Mouse (Mus musculus) small intestine, adult 2 months (tissue): ENCODE measurements around the gene Dnaaf2.

ENCODE experiments used
- CTCF ChIP-seq: fragments of 200-500 bp; IDR thresholded peaks from 2 replicates; pipeline ENCODE4 v1.5.1; 2012; ENCODE audit warnings: low read depth, mild to moderate bottlenecking, control low read depth, inconsistent platforms, low read length, moderate library complexity, mixed read lengths; ENCODE audit not compliant: insufficient replicate concordance, insufficient read length; ENCODE audit errors: extremely low read depth
- POLR2A ChIP-seq: fragments of 200-500 bp; IDR thresholded peaks from 2 replicates; pipeline ENCODE4 v1.6.1; 2012; ENCODE audit warnings: low read depth, mild to moderate bottlenecking, control low read depth, inconsistent platforms, low read length, moderate library complexity

DNA sequence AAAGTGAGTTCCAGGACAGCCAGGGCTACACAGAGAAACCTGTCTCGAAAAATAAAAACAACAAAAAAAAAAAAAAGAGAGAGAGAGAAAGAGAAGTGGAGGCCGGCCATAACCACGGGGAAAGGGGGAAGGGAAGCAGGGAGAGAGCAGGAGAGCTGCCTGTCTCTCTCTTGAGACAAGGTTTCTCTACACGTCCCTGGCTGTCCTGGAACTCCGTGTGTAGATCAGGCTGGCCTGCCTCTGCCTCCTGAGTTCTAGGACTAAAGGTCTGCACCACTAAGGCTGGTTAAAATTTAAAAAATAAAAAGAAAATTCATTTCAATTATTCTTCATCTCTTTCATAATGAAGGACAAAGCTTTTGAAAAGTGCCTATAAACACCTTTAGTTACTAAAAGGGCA is 6.8 kb downstream of the Dnaaf2 start:
- TF ChIP-seq POLR2A (no peak), CTCF (no peak)
